19 mouse cellular contexts compared by ENCODE assay signal in genomic region chr3:77781332-77781731, GRCm38 (mm10).
DNase-seq lines count a peak whose midpoint lies in the region; ATAC-seq lines count a peak whose summit lies in the region.
"Had no signal": no experiment of that assay in that cellular context is flagged by ENCODE, and none has a peak within 500 bp of the region (broad histone marks: within the 10 kb centered on the region; RNA-seq: fewer than 3 reads in every experiment).

No protein-coding gene starts in this region.

- intact Hi-C loops in left cerebral cortex, postnatal 4 days (cut with DNase I): no loop called here
- intact Hi-C loops in left cerebral cortex, postnatal 14 days (cut with DNase I): no loop called here

- no peaks in the 10 kb centered on the region for H3K36me3 ChIP-seq in forebrain, embryonic 16.5 days (ENCODE audit: control insufficient read depth, insufficient read depth)
- H3K36me3 ChIP-seq: embryonic facial prominence, embryonic 12.5 days; hindbrain, embryonic 15.5 days; kidney, embryonic 15.5 days; midbrain, embryonic 13.5 days had no signal

- no peaks in the 10 kb centered on the region; the same call in 1 of the 2 replicates for H3K4me1 ChIP-seq in forebrain, embryonic 16.5 days (replicated peaks; ENCODE audit: control insufficient read depth, insufficient read depth, low read length)
- H3K4me1 ChIP-seq: embryonic facial prominence, embryonic 12.5 days; hindbrain, embryonic 15.5 days; kidney, embryonic 15.5 days; midbrain, embryonic 13.5 days had no signal

- H3K4me2 ChIP-seq in forebrain, embryonic 16.5 days (ENCODE audit: low read length): no peak overlapping the region
- H3K4me2 ChIP-seq: embryonic facial prominence, embryonic 12.5 days; hindbrain, embryonic 15.5 days; kidney, embryonic 15.5 days; midbrain, embryonic 13.5 days had no signal

- peak overlapping the region; percentile 27; the same call in 1 of the 2 replicates for H3K27ac ChIP-seq in forebrain, embryonic 16.5 days (ENCODE audit: low read length)
- H3K27ac ChIP-seq: embryonic facial prominence, embryonic 12.5 days; hindbrain, embryonic 15.5 days; kidney, embryonic 15.5 days; midbrain, embryonic 13.5 days; stomach, postnatal 0 days had no signal

- no peaks in the 10 kb centered on the region for H3K9me3 ChIP-seq in forebrain, embryonic 16.5 days (ENCODE audit: control insufficient read depth, low read length)
- H3K9me3 ChIP-seq: embryonic facial prominence, embryonic 12.5 days; hindbrain, embryonic 15.5 days; kidney, embryonic 15.5 days; midbrain, embryonic 13.5 days had no signal

- no peak overlapping the region for H3K9ac ChIP-seq in forebrain, embryonic 16.5 days (replicated peaks; ENCODE audit: low read depth, low read length)
- H3K9ac ChIP-seq: embryonic facial prominence, embryonic 12.5 days; hindbrain, embryonic 15.5 days; kidney, embryonic 15.5 days; midbrain, embryonic 13.5 days had no signal

- ATAC-seq in cerebellum, adult (ENCODE audit: insufficient number of reproducible peaks, low FRiP score, low TSS enrichment): peak; percentile 90
- peak; percentile 87 for ATAC-seq in forebrain, embryonic 16.5 days
- ATAC-seq: intestine, embryonic 16.5 days; lung, postnatal 0 days; midbrain, embryonic 13.5 days had no signal

- H3K27me3 ChIP-seq in forebrain, embryonic 16.5 days (replicated peaks; ENCODE audit: control insufficient read depth, insufficient read depth, low read length): no peaks in the 10 kb centered on the region
- H3K27me3 ChIP-seq: embryonic facial prominence, embryonic 12.5 days; hindbrain, embryonic 15.5 days; kidney, embryonic 15.5 days; midbrain, embryonic 13.5 days had no signal

- peak; percentile 62 for DNase-seq in left cerebral cortex, postnatal 4 days
- no peak for DNase-seq in left cerebral cortex, postnatal 14 days (ENCODE audit: low spot score in 2 of 2)
- peak; percentile 48 for DNase-seq in cerebellum, adult 8-10 months
- DNase-seq in kidney, postnatal 14 days: no peak
- DNase-seq in ovary, postnatal 14 days (ENCODE audit: low spot score): no peak
- DNase-seq: adrenal gland, adult 2 months; gastrocnemius, postnatal 14 days; heart, adult 18-20 months; heart, postnatal 36 days had no signal

- H3K4me3 ChIP-seq in forebrain, embryonic 16.5 days (replicated peaks; ENCODE audit: low read length): no peak overlapping the region
- H3K4me3 ChIP-seq: embryonic facial prominence, embryonic 12.5 days; erythroblast, embryonic 14.5 days; hindbrain, embryonic 15.5 days; kidney, embryonic 15.5 days; midbrain, embryonic 13.5 days had no signal

Comparison
In these comparisons a context has a peak if more than half of its experiments do, and no peak if none do; other contexts are left out.
1. DNase-seq: peak in left cerebral cortex, postnatal 4 days (single experiment) and cerebellum, adult 8-10 months (single experiment); none in left cerebral cortex, postnatal 14 days (0 of 2), kidney, postnatal 14 days (single experiment) and ovary, postnatal 14 days (single experiment).